Mouse (Mus musculus) erythroblast, adult 5-6 weeks (primary cell): ENCODE data around the gene Gm20890. TPM values are rescaled to one million over a fixed set of nuclear protein-coding genes. Genes with fewer than 3 reads are reported as not detected.
"Not testable (repeated sequence)": the region's sequence is repeated elsewhere in the genome, so short reads cannot be mapped to it uniquely, and the experiment has no call there.

ENCODE experiments used
- ATAC-seq: replicated peaks from 2 replicates; pipeline ENCODE4 v1.8.0; 2016; ENCODE audit warnings: moderate number of reproducible peaks, mild to moderate bottlenecking, moderate TSS enrichment, inconsistent platforms; ENCODE audit not compliant: poor library complexity, low FRiP score, severe bottlenecking
- total RNA-seq, 2 experiments: library from RNA; stranded (forward) in 1 of 2; stranded (reverse) in 1 of 2; fragments of 150-400 nt in 1 of 2; fragments of 200-764, 138-1000 nt in 1 of 2; gene quantifications; 2 replicates each; pipeline versions ENCODE4 v1.2.3 to v1.2.4; 2015 to 2017; ENCODE audit warnings: low replicate concordance in 2 of 2

Gene Gm20890
- not detected in 2 replicates for total RNA-seq (2015; ENCODE audit: low replicate concordance)
- not detected in 2 replicates for total RNA-seq (2017; ENCODE audit: low replicate concordance)

- ATAC-seq: not testable (repeated sequence)
Measured at GRCm38 (mm10) chrY:26776699-26777098, at the start of gene Gm20890. Gene Gm20890 (minus strand): TSS chrY:26776799.
